ENCODE assay signal across 25 mouse cellular contexts in the genomic region with DNA sequence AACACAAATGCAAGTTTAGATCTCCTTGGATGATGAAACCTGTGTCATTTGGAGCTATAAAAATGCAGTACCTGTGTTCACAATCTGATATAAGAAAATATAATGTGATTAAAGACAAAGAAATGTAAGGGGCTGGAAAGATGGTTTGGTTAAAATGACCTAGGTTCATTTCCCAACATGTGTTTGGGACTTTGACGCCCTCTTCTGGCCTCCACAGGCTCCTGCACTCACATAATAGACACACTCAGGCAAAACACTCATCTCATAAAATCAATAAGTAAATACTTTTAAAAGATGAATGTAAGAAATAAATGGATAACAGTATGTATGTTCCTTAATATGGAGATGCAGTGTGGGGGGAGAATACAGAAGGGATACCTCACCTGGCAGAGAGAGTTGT. TPM values are rescaled to one million over a fixed set of nuclear protein-coding genes. Genes with fewer than 3 reads are reported as not detected.
A peak's percentile ranks its signal among the peaks of the same experiment; 100 is the strongest.
DNase-seq lines count a peak whose midpoint lies in the region; ATAC-seq and TF ChIP-seq lines count a peak whose summit lies in the region.
"Had no signal": no experiment of that assay in that cellular context is flagged by ENCODE, and none has a peak within 500 bp of the region (broad histone marks: within the 10 kb centered on the region; RNA-seq: fewer than 3 reads in every experiment).

No protein-coding gene starts in this region.

- no peaks in the 10 kb centered on the region for H3K36me3 ChIP-seq in lung, postnatal 0 days (ENCODE audit: insufficient read depth, low read length)
- no peaks in the 10 kb centered on the region for H3K36me3 ChIP-seq in ES-E14 (ENCODE audit: control insufficient read depth, insufficient read depth, low read length, poor library complexity, severe bottlenecking)
- H3K36me3 ChIP-seq: embryonic facial prominence, embryonic 15.5 days; forebrain, embryonic 10.5 days; heart, embryonic 15.5 days; hindbrain, embryonic 13.5 days had no signal

- H3K4me2 ChIP-seq in lung, postnatal 0 days (replicated peaks; ENCODE audit: low read depth, low read length): no peak overlapping the region
- H3K4me2 ChIP-seq: embryonic facial prominence, embryonic 15.5 days; heart, embryonic 11.5 days; heart, embryonic 15.5 days; hindbrain, embryonic 13.5 days had no signal

- in situ Hi-C loops in ES-E14 (cut with MboI; ENCODE audit: low sequenced_read_pairs in 2 of 2, unreplicated experiment in 2 of 2): no loop called here

- no peak overlapping the region for H3K9ac ChIP-seq in lung, postnatal 0 days (replicated peaks; ENCODE audit: low read depth)
- H3K9ac ChIP-seq in ES-E14 (ENCODE audit: insufficient read depth, low read depth, low read length, poor library complexity, severe bottlenecking): no peak overlapping the region
- H3K9ac ChIP-seq: embryonic facial prominence, embryonic 15.5 days; heart, embryonic 15.5 days; hindbrain, embryonic 13.5 days had no signal

- no peaks in the 10 kb centered on the region for H3K27me3 ChIP-seq in lung, postnatal 0 days (replicated peaks; ENCODE audit: insufficient read depth, low read length)
- H3K27me3 ChIP-seq: embryonic facial prominence, embryonic 15.5 days; heart, embryonic 15.5 days; hindbrain, embryonic 13.5 days had no signal

- no peak for DNase-seq in layer of hippocampus, adult 2 months (ENCODE audit: low spot score in 2 of 2)
- no peak for DNase-seq in layer of hippocampus, adult 9-11 months
- no peak for DNase-seq in lung, postnatal 0 days (ENCODE audit: low spot score)
- DNase-seq in lung, postnatal 14 days: no peak
- no peak for DNase-seq in ES-E14 (ENCODE audit: low read depth, low spot score)
- no peak for DNase-seq in adrenal gland, postnatal 4 days (ENCODE audit: low spot score in 2 of 2)
- DNase-seq: adrenal gland, adult 2 months; adrenal gland, postnatal 25 days; cerebellum, adult 2 months; cerebellum, postnatal 10 days; embryo, embryonic 11 days; gastrocnemius, postnatal 36 days; heart, adult 11 months; heart, postnatal 14 days had no signal

- 0 out of 2 replicates have a peak, but pooled peaks have one; percentile 17 for TF ChIP-seq CTCF in layer of hippocampus, adult 2 months (conservative IDR thresholded peaks at IDR 0.05)
- peak; percentile 23; the same call in 1 of the 2 replicates for TF ChIP-seq CTCF in lung, postnatal 0 days (IDR thresholded peaks at IDR 0.05)

- 68% methylated on average over 1 of the region's 1 CpGs for WGBS in lung, postnatal 0 days

- no peaks in the 10 kb centered on the region for H3K9me3 ChIP-seq in lung, postnatal 0 days (ENCODE audit: low read length)
- H3K9me3 ChIP-seq in ES-E14 (ENCODE audit: control insufficient read depth, insufficient read depth, low read depth, low read length): no peaks in the 10 kb centered on the region
- H3K9me3 ChIP-seq: embryonic facial prominence, embryonic 15.5 days; forebrain, embryonic 10.5 days; heart, embryonic 15.5 days; hindbrain, embryonic 13.5 days had no signal

- ATAC-seq in lung, postnatal 0 days: no peak
- no peak for ATAC-seq in monocyte, adult 5-6 weeks (replicated peaks; ENCODE audit: insufficient number of reproducible peaks, low FRiP score, low TSS enrichment, poor library complexity, severe bottlenecking)
- ATAC-seq: forebrain, embryonic 14.5 days; hindbrain, postnatal 0 days had no signal

- no peak overlapping the region for H3K27ac ChIP-seq in layer of hippocampus, adult 2 months
- no peak overlapping the region for H3K27ac ChIP-seq in lung, postnatal 0 days (ENCODE audit: low read length)
- H3K27ac ChIP-seq in ES-E14 (ENCODE audit: insufficient read depth, low read depth, low read length, poor library complexity, severe bottlenecking): no peak overlapping the region
- H3K27ac ChIP-seq: embryonic facial prominence, embryonic 15.5 days; forebrain, embryonic 10.5 days; heart, embryonic 15.5 days; hindbrain, embryonic 13.5 days; hindbrain, postnatal 0 days had no signal

- TF ChIP-seq EP300 in lung, postnatal 0 days (IDR thresholded peaks at IDR 0.05): no peak

- H3K4me1 ChIP-seq in lung, postnatal 0 days (ENCODE audit: insufficient read depth, low read depth, low read length): no peaks in the 10 kb centered on the region
- no peaks in the 10 kb centered on the region for H3K4me1 ChIP-seq in ES-E14 (ENCODE audit: control insufficient read depth in 2 of 2, insufficient read depth in 2 of 2, low read length in 2 of 2, poor library complexity in 1 of 2)
- H3K4me1 ChIP-seq: embryonic facial prominence, embryonic 15.5 days; hindbrain, embryonic 13.5 days had no signal

- no peak overlapping the region for H3K4me3 ChIP-seq in layer of hippocampus, adult 2 months
- H3K4me3 ChIP-seq in lung, postnatal 0 days (ENCODE audit: low read depth, low read length): no peak overlapping the region
- H3K4me3 ChIP-seq in ES-E14 (ENCODE audit: insufficient read depth in 1 of 2, low read depth in 1 of 2, low read length in 2 of 2, poor library complexity in 1 of 2, severe bottlenecking in 1 of 2): no peak overlapping the region
- H3K4me3 ChIP-seq: embryonic facial prominence, embryonic 15.5 days; erythroblast, embryonic 14.5 days; forebrain, embryonic 10.5 days; heart, embryonic 15.5 days; hindbrain, embryonic 13.5 days had no signal

TF ChIP-seq in ES-E14, 5 proteins besides CTCF, POLR2A, EP300 and RAD21:
- TF ChIP-seq ZC3H11A (IDR thresholded peaks at IDR 0.05; ENCODE audit: borderline replicate concordance, low read depth, low read length) (0 out of 2 replicates have a peak, but pooled peaks have one; percentile 5), ZNF384 (IDR thresholded peaks at IDR 0.05; ENCODE audit: low read depth, low read length) (no peak)

RNA-seq across cellular contexts. Expression of gene Evi5, which starts 2.1 kb away (rescaled TPM):
- 10 to 100 TPM; 63.2 to 70.7 TPM for total RNA-seq in layer of hippocampus, adult 2 months (2021)
- polyA plus RNA-seq in lung, postnatal 0 days (2015; fragmentation: Nextera tagmentation; extraction: Ambion mirVana): 74.0 and 78.2 TPM in 2 replicates
- 35.8 and 44.1 TPM in 2 replicates for total RNA-seq in ES-E14 (2012; rRNA removed)
- 10 to 100 TPM; 69.9 to 75.1 TPM for total RNA-seq in adrenal gland, postnatal 4 days (2021)
- 29.5 to 30.7 TPM (median 29.8 TPM) in 3 replicates for total RNA-seq in monocyte, adult 5-6 weeks (2017)

RNA-seq across cellular contexts. Expression of gene Rpl5, which starts 23.2 kb away (rescaled TPM):
- total RNA-seq in layer of hippocampus, adult 2 months (2021): 10 to 100 TPM; 66.6 to 68.7 TPM
- 27.9 and 29.6 TPM in 2 replicates for polyA plus RNA-seq in lung, postnatal 0 days (2015; fragmentation: Nextera tagmentation; extraction: Ambion mirVana)
- total RNA-seq in ES-E14 (2012; rRNA removed): 752 and 756 TPM in 2 replicates
- 100 to 1,000 TPM; 110 to 113 TPM for total RNA-seq in adrenal gland, postnatal 4 days (2021)
- 256 to 830 TPM (median 616 TPM) in 3 replicates for total RNA-seq in monocyte, adult 5-6 weeks (2017)

RNA-seq across cellular contexts. Expression of gene Ube2d2b, which starts 47.2 kb away (rescaled TPM):
- total RNA-seq in layer of hippocampus, adult 2 months (2021): not detected
- 0.11 and 0.15 TPM in 2 replicates for polyA plus RNA-seq in lung, postnatal 0 days (2015; fragmentation: Nextera tagmentation; extraction: Ambion mirVana)
- total RNA-seq in ES-E14 (2012; rRNA removed): 0.16 and 0.27 TPM in 2 replicates
- not detected for total RNA-seq in adrenal gland, postnatal 4 days (2021)
- 0.32 TPM in 1 of 3 replicates, not detected in the others for total RNA-seq in monocyte, adult 5-6 weeks (2017)
- total RNA-seq: adrenal gland, adult 2 months; adrenal gland, postnatal 25 days; gastrocnemius, adult 8-10 months; gastrocnemius, postnatal 36 days; heart, postnatal 14 days; hematopoietic stem cell, adult 5-6 weeks; hindbrain, postnatal 0 days had no signal
- polyA plus RNA-seq: adrenal gland, adult 2 months; cerebellum, adult 2 months; erythroblast, embryonic 14.5 days had no signal
